Mouse (Mus musculus) kidney, adult 2 months (tissue): Measurements from ENCODE around the gene Nlrp9c.
"Not testable (repeated sequence)": the region's sequence is repeated elsewhere in the genome, so short reads cannot be mapped to it uniquely, and the experiment has no call there.

Experiments
- CTCF ChIP-seq: fragments of 200-500 bp; conservative IDR thresholded peaks from 2 replicates; pipeline ENCODE4 v1.5.1; 2011; ENCODE audit warnings: low read depth, mild to moderate bottlenecking, control low read depth, low read length, moderate library complexity, mixed read lengths; ENCODE audit not compliant: insufficient read depth, insufficient read length
- POLR2A ChIP-seq: fragments of 200-500 bp; IDR thresholded peaks from one replicate; pipeline ENCODE4 v1.6.1; 2011; ENCODE audit warnings: low read depth, low read length, control low read depth

GRCm38 (mm10) chr7:26306926-26307325, 96.6 kb downstream of the Nlrp9c start, which contains the start of gene Cyp2a4:
- TF ChIP-seq CTCF, POLR2A: not testable (repeated sequence)
